Mouse (Mus musculus): ENCODE results near the gene Plekhh1.
A peak's percentile ranks its signal among the peaks of the same experiment; 100 is the strongest.
"Not testable (repeated sequence)": the region's sequence is repeated elsewhere in the genome, so short reads cannot be mapped to it uniquely, and the experiment has no call there.

Plekhh1 gene

GRCm38 (mm10) chr12:79028911-79029861 lies at the start of gene Plekhh1:
Plekhh1 (plus strand) TSS chr12:79029163.
- DNase-seq, result peak; percentile 61 to 72

GRCm38 (mm10) chr12:78980683-78981091 lies 48.3 kb upstream of the Plekhh1 start:
- peak; percentile 55 to 61 for DNase-seq

- DNase-seq, result no peak
Observed at GRCm38 (mm10) chr12:78981131-78981530, 47.8 kb upstream of the Plekhh1 start.

GRCm38 (mm10) chr12:78981938-78982825 lies 46.8 kb upstream of the Plekhh1 start:
- DNase-seq, result no peak

GRCm38 (mm10) chr12:78983296-78984034 lies 45.5 kb upstream of the Plekhh1 start:
- peak; percentile 32 to 64 for DNase-seq

- DNase-seq, result no peak
Observed at GRCm38 (mm10) chr12:78984035-78984432, 44.9 kb upstream of the Plekhh1 start.

- DNase-seq, result no peak
Observed at GRCm38 (mm10) chr12:78987581-78988081, 41.3 kb upstream of the Plekhh1 start.

- no peak for DNase-seq
Observed at GRCm38 (mm10) chr12:78996271-78996670, 32.7 kb upstream of the Plekhh1 start.

- no peak for DNase-seq
Observed at GRCm38 (mm10) chr12:78996711-78997110, 32.3 kb upstream of the Plekhh1 start.

- no peak for DNase-seq
Observed at GRCm38 (mm10) chr12:79002406-79002805, 26.6 kb upstream of the Plekhh1 start.

GRCm38 (mm10) chr12:79002978-79003377 lies 26.0 kb upstream of the Plekhh1 start:
- DNase-seq, result no peak

GRCm38 (mm10) chr12:79005456-79005855 lies 23.5 kb upstream of the Plekhh1 start:
- no peak for DNase-seq

GRCm38 (mm10) chr12:79006076-79006475 lies 22.9 kb upstream of the Plekhh1 start:
- DNase-seq, result no peak

- peak; percentile 38 to 50 for DNase-seq
Observed at GRCm38 (mm10) chr12:79006478-79007125, 22.4 kb upstream of the Plekhh1 start.

- DNase-seq, result peak; percentile 33 to 43
Observed at GRCm38 (mm10) chr12:79007126-79007753, 21.7 kb upstream of the Plekhh1 start, which contains the start of gene Tmem229b. Tmem229b (minus strand) TSS chr12:79007627.

GRCm38 (mm10) chr12:79010569-79010968 lies 18.4 kb upstream of the Plekhh1 start:
- DNase-seq, result no peak

GRCm38 (mm10) chr12:79016109-79016508 lies 12.9 kb upstream of the Plekhh1 start:
- no peak for DNase-seq

GRCm38 (mm10) chr12:79017994-79018399 lies 11.0 kb upstream of the Plekhh1 start:
- DNase-seq, result peak; percentile 13 to 31

GRCm38 (mm10) chr12:79021902-79022301 lies 7.1 kb upstream of the Plekhh1 start:
- DNase-seq, result no peak

- DNase-seq, result peak; percentile 74 to 84
Observed at GRCm38 (mm10) chr12:79022882-79023281, 6.1 kb upstream of the Plekhh1 start.

- not testable (repeated sequence) for DNase-seq
Observed at GRCm38 (mm10) chr12:79027526-79027925, 1.4 kb upstream of the Plekhh1 start.

Measured in lung, adult 18-20 months (tissue).